Mouse (Mus musculus) gastrocnemius, adult 8-10 months (tissue): ENCODE measurements around the gene Ptprt. TPM values are rescaled to one million over a fixed set of nuclear protein-coding genes. Genes with fewer than 3 reads are reported as not detected.

Source experiments
- DNase-seq, 2 experiments: peaks; one replicate each; pipeline ENCODE4 v3.0.0; 2022; ENCODE audit warnings: low spot score in 2 of 2
- total RNA-seq, 4 experiments: library from RNA; stranded (reverse); gene quantifications; 2 replicates each; pipeline ENCODE4 v1.2.4; 2022

Ptprt gene
- total RNA-seq, 4 experiments from 2014 or later = 0.07 to 0.51 (median 0.21) TPM

DNA sequence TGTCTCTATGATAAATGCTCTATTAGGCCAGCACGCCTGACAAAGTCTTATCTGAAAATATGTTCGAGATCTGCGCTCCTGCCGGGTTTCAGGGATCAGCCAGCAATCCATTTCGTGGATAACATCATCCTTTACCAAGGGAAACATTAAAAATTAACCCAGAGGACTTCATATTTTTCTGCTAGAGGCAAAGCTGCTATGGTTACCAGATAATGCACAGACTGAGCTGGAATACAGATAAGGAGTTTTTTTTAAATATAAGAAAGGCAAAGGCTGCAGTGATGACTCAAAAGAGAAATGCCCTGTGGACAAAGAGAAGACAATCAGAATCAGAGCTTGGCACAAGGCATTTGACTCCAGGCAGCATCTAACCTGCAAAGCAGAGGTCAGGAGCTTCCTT, 1111.4 kb downstream of the Ptprt start:
- DNase-seq = no peak

DNA sequence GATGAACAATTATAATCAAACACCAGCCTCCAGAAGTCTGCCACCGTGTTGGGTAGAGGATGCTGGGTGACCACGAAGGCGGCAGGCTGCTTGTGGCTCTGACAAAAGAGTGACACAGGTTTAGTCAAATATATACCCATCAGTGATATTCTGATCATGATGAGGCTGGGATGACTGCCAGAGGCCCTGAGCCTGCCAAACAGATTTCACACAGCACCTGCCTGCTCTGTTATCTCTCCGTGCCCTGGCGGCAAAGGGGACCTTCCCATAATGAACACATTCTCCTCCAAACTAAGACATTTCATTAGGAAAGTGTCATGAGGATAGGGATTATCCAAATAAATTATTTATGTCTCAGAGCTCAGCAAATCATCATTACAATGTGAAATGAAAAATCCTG, 1113.6 kb downstream of the Ptprt start:
- no peak for DNase-seq

DNA sequence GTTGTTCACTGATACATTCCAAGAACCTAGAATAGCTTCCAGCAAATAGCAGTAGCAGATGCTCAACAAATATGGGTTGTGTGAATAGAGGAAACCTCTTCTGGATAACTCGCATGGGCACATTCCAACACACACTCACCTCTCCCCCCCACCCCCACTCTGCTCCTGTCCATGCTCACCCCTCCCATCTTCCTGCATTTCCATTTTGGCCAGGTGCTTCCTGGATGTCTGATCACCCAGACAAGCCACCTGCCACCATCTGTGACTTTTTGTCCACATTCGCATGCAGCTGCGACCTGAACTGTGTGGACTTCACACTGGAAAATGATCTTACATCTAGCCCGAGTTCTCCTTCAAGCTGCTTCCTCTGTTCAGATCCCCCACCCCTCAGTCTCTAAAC, 1115.5 kb downstream of the Ptprt start:
- no peak for DNase-seq

DNA sequence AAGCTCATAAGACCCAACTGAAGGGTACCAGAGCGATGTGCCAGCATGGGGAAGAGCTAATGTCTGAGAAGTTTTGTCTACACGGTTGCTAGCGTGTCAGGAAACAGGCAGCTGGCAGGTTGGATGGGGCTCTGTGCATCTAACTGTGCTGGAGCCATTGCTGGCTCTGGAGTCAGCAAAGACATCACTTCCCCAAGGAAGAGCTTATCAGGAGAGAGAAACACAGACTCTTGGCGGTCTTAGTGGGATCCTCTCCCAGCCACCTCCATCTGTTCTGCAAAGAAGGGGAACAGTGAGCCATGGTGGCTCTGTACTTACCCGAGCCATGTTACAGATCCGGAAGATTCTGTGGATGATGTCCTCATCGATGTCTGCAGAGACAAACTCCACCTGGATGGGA, 1126.8 kb downstream of the Ptprt start:
- no peak for DNase-seq

DNA sequence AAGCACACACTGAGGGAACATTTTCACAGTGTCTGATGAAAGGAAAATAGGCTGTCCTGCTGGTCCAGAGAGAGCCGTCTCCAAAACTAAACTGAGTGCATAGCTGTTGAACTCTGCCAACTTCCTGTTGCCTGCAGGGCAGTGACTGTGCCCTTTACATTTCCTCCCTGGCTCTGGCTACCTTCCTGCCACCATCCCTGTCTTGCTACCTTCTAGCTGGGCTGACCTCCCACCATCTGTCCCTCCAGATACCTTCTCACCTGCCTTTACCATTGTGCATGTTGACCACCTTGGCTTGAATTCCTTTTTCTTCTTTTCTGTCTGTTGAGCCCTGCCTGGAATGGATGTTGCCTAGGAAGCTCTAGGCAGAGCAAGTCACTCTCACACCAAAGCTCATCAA, 1133.8 kb downstream of the Ptprt start:
- DNase-seq = no peak

DNA sequence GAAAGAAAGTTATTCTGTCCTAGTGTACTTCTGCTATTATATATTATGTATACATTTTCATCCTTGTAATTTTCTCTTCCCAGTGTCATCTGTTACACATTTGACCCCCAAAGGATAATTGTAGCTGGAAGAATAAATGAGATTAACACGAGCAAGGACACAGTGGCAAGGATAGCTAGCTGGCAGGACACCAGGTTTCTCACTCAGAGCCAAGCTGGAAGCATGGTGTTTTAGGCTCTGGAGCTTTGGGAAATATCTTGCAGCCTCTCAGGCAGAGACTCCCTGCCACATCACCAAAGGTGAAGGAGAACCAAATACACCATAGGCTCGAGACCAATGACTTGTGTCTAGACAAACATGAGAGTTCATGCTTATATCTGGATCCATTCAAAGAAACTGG, 1141.3 kb downstream of the Ptprt start:
- DNase-seq = no peak

DNA sequence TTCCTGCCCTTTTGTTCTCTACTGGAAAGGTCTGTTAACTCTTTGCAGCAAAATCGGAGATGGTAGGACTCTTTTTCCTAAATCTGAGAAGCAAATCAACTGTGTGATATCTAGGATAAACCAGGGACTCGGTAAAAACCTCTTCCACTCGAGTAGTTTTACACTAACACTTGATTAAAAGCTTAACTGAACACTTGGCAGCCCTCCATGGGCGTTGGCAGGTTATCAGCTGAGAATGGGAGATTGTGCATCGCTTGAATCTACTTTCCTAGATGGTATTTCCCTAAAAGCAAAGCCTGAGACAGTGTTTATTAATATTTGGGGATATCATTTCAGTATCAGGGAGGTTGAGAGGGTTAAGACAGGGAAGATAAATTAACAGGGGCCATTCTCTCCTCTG, 1144.0 kb downstream of the Ptprt start:
- DNase-seq = no peak

DNA sequence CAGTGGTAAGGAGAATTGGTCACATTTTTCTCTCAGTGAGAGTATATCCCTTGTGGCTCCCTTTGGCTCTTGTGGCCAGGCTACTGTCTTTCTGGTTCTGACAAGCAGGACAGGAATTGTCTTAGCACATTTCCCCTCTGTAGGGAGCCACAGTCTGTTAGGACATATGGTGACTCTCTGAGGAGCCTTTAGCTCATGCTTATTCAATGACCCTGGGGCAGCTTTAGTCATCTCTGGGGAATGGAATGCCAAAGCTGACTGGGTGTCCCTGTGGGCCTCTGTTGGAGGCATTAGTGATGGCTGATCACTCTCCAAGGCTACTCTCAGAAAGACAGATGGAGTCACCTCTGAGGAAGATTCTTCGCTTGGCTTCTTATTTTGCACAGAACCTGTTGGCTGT, 1147.7 kb downstream of the Ptprt start:
- no peak for DNase-seq

DNA sequence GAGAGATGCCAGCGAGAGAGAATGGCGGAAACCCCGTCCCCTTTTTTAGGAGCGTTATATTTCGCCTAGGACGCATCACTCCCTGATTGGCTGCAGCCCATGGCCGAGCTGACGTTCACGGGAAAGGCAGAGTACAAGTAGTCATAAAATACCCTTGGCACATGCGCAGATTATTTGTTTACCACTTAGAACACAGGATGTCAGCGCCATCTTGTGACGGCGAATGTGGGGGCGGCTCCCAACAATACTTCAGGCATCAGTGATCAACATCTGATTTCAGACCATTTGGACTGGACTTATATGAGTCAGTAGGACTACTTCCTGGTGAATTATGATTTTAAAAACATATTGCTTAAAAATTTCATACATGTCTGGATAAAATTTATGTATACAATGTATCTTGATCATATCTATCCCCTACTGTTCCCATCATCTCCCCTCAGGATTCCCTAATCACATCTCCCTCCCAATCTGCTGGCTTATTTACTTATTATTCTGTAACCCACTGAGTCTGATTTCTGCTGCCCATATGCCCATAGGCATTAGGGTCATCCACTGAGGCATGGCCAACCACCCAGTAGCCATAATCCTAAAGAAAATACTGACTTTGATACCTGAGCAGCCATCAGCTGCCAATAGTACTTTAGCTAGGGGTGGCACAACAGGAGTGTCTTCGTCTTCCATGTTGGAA, 1148.9 kb downstream of the Ptprt start:
- DNase-seq = peak in 1 of 2 experiments; percentile 17

DNA sequence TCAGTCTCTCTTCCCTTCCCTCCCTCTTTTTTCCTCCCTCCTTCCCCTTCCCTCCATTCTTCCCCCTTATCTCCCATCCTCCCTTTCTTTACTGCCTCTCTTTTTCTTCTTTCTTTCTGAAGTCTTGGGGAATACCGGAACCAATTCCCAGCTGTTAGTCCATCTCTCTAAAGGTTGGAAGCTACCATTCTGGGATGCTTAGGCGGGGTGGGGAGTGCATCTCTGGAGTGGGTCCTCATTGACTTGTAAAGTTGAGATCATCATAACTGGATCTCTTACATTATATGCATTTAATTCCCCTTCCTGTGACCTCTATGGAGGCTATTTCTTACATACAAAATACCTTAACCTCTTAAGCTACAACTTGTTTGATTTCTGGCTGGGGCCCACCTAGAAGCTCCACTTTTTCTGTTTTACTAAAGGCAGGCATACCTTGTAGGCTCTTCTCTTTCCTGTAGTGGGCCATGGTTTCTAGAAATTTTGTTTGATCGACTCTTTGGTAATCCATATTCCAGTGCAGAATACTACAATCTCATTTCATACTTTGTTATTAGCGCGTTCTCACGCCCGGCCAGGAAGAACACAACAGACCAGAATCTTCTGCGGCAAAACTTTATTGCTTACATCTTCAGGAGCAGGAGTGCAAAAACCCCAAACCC, 1149.7 kb downstream of the Ptprt start:
- DNase-seq = no peak

DNA sequence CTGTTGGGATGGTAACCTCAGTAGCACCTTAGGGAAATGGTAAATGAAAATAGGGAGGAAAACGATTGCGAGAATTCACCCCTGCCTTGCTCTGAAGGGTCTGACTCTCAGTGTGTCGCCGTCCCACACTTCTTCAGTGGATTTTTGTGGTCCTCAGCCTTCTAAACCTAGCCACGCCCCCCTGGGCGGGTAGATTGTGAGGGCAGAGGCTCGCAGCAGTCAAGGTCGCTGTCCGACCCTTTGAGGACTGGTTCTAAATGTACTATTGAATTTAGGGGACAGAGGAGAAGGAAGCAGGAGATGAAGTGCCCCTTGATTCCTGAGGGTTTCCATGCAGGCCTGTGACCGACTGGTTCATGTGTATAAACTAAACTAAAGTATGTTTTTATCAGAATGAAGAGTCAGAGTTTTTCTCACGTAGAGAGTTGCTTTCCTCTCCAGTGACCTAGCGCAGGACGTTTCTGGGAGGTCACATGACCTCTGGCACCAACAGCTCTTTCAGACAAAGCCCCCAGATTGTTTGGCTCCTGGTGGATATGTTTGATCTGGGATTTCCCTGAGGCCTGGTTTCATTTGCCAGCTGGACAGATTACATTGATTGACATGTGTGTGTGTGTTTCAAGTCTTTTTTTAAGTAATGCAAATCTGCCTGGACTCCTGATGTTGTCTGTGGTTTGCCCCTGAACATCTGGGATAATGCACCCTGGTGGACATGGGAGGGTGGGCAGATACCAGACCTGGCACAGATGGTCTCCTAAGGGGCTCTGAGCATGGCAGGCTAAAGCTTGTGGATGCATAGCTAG, 1161.6 kb downstream of the Ptprt start:
- no peak for DNase-seq

DNA sequence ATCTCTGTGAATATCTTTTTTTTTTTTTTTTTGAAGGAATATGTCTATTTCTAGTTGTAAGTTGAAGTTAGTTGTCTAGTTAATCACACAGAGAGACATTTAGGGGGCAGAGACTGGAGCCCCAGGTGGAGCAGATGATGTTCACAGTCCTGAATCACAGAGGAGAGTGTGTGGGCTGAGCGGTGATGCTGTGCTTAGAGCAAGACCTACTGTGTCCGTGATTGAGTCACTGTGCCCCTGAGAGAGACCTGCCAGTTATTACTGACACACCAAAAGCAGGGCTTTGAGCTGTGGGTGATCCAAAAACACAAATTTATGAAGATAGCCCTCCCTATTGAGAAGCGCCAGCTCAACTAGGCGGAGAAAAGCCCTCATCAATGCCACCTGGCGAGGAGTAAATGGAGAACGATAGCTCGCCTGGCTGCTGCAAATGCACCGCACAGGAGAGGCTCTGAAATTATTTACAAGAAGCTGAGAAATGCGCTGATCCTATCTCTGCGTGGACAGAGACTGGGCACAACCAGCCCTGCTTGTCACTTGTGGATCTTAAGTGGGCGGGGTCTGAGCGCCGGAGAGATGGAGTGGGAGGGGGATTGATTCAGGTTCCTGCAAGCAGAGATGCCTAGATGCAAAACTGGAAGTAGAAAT, 1162.4 kb downstream of the Ptprt start:
- DNase-seq = no peak

DNA sequence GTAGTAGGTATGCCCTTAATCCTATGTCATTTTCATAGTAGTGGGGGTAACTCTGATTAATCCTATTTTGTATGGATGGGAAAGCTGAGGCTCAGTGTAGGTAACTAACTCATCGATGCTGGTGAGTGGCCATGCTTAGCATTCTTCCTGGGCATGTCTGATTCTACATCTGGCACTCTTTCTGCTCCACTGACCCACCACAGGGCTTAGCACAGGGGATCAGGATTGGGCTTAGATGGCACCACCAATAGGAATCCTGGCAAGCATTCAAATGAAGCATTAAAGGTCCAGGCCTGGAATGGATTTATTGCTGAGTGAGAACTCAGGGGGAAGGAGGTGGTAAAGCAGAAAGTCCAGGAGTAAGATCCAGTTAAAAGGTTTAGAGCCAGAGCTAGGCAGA, 1179.2 kb downstream of the Ptprt start:
- DNase-seq = no peak

DNA sequence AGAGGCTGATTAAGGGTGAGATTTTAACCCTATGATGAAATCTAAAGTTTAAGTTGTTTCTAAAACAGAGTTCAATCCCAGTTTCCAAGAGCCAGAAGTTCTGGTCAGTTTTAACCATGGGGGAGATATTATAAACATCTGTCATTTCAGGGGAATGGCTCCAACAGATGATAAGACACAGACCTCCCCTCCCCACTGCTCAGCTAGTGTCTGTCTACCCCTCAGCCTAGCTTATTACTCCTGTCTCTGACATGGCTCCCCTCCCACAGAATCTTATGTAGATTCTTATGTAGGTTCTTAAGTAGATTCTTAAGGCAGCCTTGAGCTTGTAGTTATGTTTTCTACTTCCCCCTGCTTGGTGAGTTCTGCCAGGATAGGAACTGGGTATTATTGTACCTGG, 1180.5 kb downstream of the Ptprt start:
- DNase-seq = no peak
